Mouse (Mus musculus) liver, embryonic 14.5 days (tissue): ENCODE measurements at regions not wholly inside any gene's neighbourhood (a gene's known extent, or its start where the extent isn't known, plus 50 kb on each side); places are given as distances from the start of the nearest gene placed in this dataset.

ENCODE experiments used
- CTCF ChIP-seq: IDR thresholded peaks from 2 replicates; pipeline ENCODE4 v1.5.1; 2016; ENCODE audit warnings: antibody characterized with exemption, low read depth, control low read depth
- EP300 ChIP-seq: IDR thresholded peaks from 2 replicates; pipeline ENCODE4 v1.6.1; 2016; ENCODE audit warnings: antibody characterized with exemption, low read depth

- no peak for TF ChIP-seq CTCF
- TF ChIP-seq EP300, result no peak
Measured at GRCm38 (mm10) chr12:29232492-29233447, 295.4 kb upstream of the Myt1l start.
